Mouse (Mus musculus) bone marrow, adult 2 months (tissue): Measurements from ENCODE around the gene Tacc2. TPM values are rescaled to one million over a fixed set of nuclear protein-coding genes. Genes with fewer than 3 reads are reported as not detected.
A peak's percentile ranks its signal among the peaks of the same experiment; 100 is the strongest.

Source experiments
- H3K27ac ChIP-seq: fragments of 200-500 bp; 2 replicates; pipeline ENCODE4 v1.5.1; 2012; ENCODE audit warnings: low read depth, mild to moderate bottlenecking, control low read depth, inconsistent platforms, low read length; ENCODE audit not compliant: control insufficient read depth, poor library complexity, insufficient read depth
- H3K4me1 ChIP-seq: fragments of 200-500 bp; 2 replicates; pipeline ENCODE4 v1.6.1; 2011; ENCODE audit warnings: low read length; ENCODE audit not compliant: control insufficient read depth, insufficient read depth
- H3K4me3 ChIP-seq: fragments of 200-500 bp; replicated peaks from 2 replicates; pipeline ENCODE3; 2011; ENCODE audit warnings: mild to moderate bottlenecking, low read depth, low read length, control low read depth; ENCODE audit not compliant: control insufficient read depth
- CTCF ChIP-seq: fragments of 200-500 bp; IDR thresholded peaks from 2 replicates; pipeline ENCODE4 v1.5.1; 2011; ENCODE audit warnings: low read length, control low read depth; ENCODE audit not compliant: control insufficient read depth, insufficient read depth
- POLR2A ChIP-seq: fragments of 200-500 bp; IDR thresholded peaks from 2 replicates; pipeline ENCODE4 v1.6.1; 2011; ENCODE audit warnings: low read depth, mild to moderate bottlenecking, control low read depth, low read length, borderline replicate concordance; ENCODE audit not compliant: control insufficient read depth
- WGBS: fragments of 180-500 bp; shearing (Covaris S2); methylation state at CpG from one replicate; pipeline ENCODE4 v1.1.7; 2018; 5-methylcytosine and 5-hydroxymethylcytosine counted together
- polyA plus RNA-seq: library from polyadenylated mRNA; stranded (reverse); fragments of >200 nt; gene quantifications from 2 replicates; pipeline ENCODE4 v1.2.4, GENCODE M21; 2011; ENCODE audit warnings: low replicate concordance; ENCODE audit not compliant: missing spikeins, insufficient read depth, insufficient read length

The Tacc2 gene
- polyA plus RNA-seq, 1 experiment = 12.0 TPM

GRCm38 (mm10) chr7:130757326-130757865 lies 180.2 kb downstream of the Tacc2 start:
- Histone ChIP-seq H3K4me3 (no peak overlapping the region), H3K27ac (no peak overlapping the region), H3K4me1 (no peaks in the 10 kb centered on the region)
- WGBS = 58% methylated on average over 11 of the region's 11 CpGs
- TF ChIP-seq POLR2A (no peak), CTCF (no peak)

- TF ChIP-seq POLR2A = no peak
- TF ChIP-seq CTCF = peak; percentile 77
- Histone ChIP-seq H3K4me3 (no peak overlapping the region), H3K4me1 (no peaks in the 10 kb centered on the region; the same call in 1 of the 2 replicates), H3K27ac (no peak overlapping the region)
- WGBS = 37% methylated on average over 17 of the region's 17 CpGs
Measured at GRCm38 (mm10) chr7:130762071-130762897, 185.0 kb downstream of the Tacc2 start.

- 86% methylated on average over 17 of the region's 17 CpGs for WGBS
- H3K4me3 ChIP-seq = no peak overlapping the region
- no peak overlapping the region for H3K27ac ChIP-seq
- TF ChIP-seq POLR2A (no peak), CTCF (no peak)
- H3K4me1 ChIP-seq = no peaks in the 10 kb centered on the region; the same call in 1 of the 2 replicates
Measured at GRCm38 (mm10) chr7:130764160-130764559, 186.9 kb downstream of the Tacc2 start.

DNA sequence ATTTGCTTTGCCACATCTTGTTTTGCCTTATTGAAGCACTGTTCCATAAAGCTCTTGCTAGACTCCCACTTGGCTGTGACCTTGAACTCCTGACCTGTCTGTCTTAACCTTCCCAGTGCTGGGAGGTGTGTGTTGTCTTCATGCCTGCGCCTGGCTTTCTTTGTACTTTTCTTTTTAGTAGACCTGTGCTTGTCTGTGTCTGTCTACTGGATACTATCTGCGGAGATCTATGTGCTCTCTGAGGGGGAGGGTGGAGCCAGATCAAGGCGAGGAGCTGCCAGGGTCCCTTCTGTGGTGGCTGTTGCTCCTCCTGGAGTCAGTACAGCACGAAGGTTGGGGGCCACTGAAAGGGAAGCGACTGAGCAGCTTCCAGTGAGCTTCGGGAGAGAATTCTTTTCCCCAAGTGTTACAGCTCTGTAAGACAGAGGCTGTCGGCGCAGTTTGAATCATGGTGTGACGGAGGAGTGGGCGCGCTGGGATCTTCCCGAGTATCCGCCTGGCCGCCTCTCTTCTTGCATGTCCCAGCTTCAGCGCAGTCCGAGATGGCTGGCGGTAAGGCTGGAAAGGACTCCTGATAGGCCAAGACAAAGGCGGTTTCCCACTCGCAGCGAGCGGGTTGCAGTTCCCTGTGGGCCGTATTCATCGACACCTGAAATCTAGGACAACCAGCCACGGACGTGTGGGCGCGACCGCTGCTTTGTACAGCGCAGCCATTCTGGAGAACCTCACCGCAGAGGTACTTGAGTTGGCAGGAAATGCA lies 189.4 kb downstream of the Tacc2 start:
- Histone ChIP-seq H3K4me1 (no peaks in the 10 kb centered on the region; the same call in 1 of the 2 replicates), H3K4me3 (no peak overlapping the region), H3K27ac (no peak overlapping the region)
- TF ChIP-seq CTCF (no peak), POLR2A (no peak)
- WGBS = 83% methylated on average over 30 of the region's 30 CpGs

- WGBS = 81% methylated on average over 4 of the region's 4 CpGs
- no peak overlapping the region for H3K4me3 ChIP-seq
Measured at GRCm38 (mm10) chr7:130768151-130768550, 190.9 kb downstream of the Tacc2 start.

DNA sequence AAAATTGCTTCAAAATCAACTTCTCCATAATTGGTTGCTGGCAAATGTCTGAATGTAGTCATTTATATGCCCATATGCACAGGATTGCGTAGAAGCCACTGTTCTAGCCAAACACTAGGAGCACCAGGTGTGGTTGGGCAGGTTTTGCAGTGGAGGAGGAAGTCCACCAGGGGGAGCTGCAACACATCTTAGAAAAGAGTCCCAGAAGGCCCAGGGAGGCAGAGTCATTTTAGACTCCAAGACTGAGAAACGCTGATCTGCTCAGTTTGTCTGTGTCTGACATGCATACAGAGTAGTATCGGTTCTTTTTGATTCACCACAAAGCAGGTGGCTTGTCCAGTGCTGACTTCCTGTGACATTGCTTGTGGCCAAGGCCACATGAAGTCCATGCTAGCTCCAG lies 193.5 kb downstream of the Tacc2 start:
- H3K4me3 ChIP-seq = no peak overlapping the region
- no peak for TF ChIP-seq POLR2A
- TF ChIP-seq CTCF = peak; percentile 81
- 16% methylated on average over 3 of the region's 3 CpGs for WGBS
- no peak overlapping the region for H3K27ac ChIP-seq
- H3K4me1 ChIP-seq = peaks cover 1% of the 10 kb centered on the region; the same call in 1 of the 2 replicates

More at GRCm38 (mm10) chr7:130768151-130768550, 190.9 kb downstream of the Tacc2 start:
- H3K27ac ChIP-seq = no peak overlapping the region
- TF ChIP-seq POLR2A (no peak), CTCF (no peak)
- no peaks in the 10 kb centered on the region for H3K4me1 ChIP-seq

GRCm38 (mm10) chr7:130773171-130773830 lies 196.1 kb downstream of the Tacc2 start:
- 80% methylated on average over 11 of the region's 11 CpGs for WGBS

More at GRCm38 (mm10) chr7:130773171-130773830, 196.1 kb downstream of the Tacc2 start:
- Histone ChIP-seq H3K4me3 (no peak overlapping the region), H3K4me1 (peaks cover 1% of the 10 kb centered on the region; the same call in 1 of the 2 replicates), H3K27ac (no peak overlapping the region)
- TF ChIP-seq CTCF (peak; percentile 53; the same call in 1 of the 2 replicates), POLR2A (no peak)
